Mouse (Mus musculus): Measurements from ENCODE around the gene Vezt. TPM values are rescaled to one million over a fixed set of nuclear protein-coding genes. Genes with fewer than 3 reads are reported as not detected.

Gene Vezt
- 29.7 and 33.7 TPM in 2 replicates for polyA plus RNA-seq (2014; fragmentation: Nextera tagmentation; extraction: Ambion mirVana)

GRCm38 (mm10) chr10:94035658-94036374, at the start of gene Vezt, which contains the start of gene Fgd6:
Gene Vezt, minus strand, starts transcription at chr10:94035817.
Gene Fgd6, plus strand, starts transcription at chr10:94036001.
- peaks cover 7% of the 10 kb centered on the region; the same call in 1 of the 2 replicates for H3K4me1 ChIP-seq (ENCODE audit: control insufficient read depth, insufficient read depth, low read length)
- H3K4me2 ChIP-seq (replicated peaks; ENCODE audit: low read depth, low read length): peak within 1 kb of the TSS; percentile 71
- WGBS: under 1% methylated on average over 74 of the region's 77 CpGs
- H3K9me3 ChIP-seq (ENCODE audit: control insufficient read depth, low read depth, low read length): no peaks in the 10 kb centered on the region
- peak within 1 kb of the TSS; percentile 74 for H3K27ac ChIP-seq (ENCODE audit: low read length)
- peaks cover 1% of the 10 kb centered on the region for H3K36me3 ChIP-seq (ENCODE audit: control insufficient read depth, insufficient read depth, low read length)
- peak; percentile 98 for ATAC-seq (ENCODE audit: insufficient number of reproducible peaks, insufficient read depth, low FRiP score, low read depth)
- no peaks in the 10 kb centered on the region for H3K27me3 ChIP-seq (ENCODE audit: control insufficient read depth, insufficient read depth, low read length)
- H3K4me3 ChIP-seq (ENCODE audit: low read depth, low read length): peak within 1 kb of the TSS; percentile 80
- H3K9ac ChIP-seq (replicated peaks; ENCODE audit: low read depth, low read length): peak within 1 kb of the TSS; percentile 64

DNA sequence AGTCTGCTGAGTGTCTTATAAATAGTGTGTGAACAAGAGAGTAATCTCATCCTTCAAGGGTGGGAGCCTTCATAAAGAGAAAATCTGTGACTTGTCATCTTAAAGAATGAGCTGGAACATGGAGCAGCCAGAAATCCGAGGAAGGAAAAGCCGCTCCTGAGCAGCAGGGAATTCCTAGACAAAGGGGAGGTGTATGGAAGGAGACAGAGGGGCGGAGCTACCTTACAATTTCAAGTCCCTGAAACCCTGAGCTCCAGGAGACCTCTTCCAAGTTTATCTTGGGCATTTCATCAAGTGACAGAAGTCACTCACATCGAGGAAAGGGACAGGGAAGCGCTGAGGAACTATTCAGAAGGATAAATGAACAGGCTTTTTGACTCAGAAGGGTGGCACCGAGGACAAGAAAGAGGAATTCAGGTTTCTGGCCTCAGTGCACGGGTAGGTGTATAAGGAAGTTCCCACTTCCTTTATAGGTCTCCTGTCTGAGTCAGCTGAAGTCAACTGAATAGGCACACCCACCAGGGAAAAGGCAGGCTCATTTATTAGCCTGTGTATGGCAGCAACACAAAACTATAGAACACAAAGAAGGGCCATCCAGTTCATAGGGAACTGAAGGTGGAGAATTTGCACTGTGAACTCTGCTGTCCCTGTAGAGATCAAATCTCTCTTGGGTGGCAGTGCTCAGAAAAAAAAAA, 46.6 kb upstream of the Vezt start:
- Histone ChIP-seq H3K36me3 (ENCODE audit: control insufficient read depth, insufficient read depth, low read length) (no peaks in the 10 kb centered on the region), H3K4me1 (ENCODE audit: control insufficient read depth, insufficient read depth, low read length) (no peaks in the 10 kb centered on the region; the same call in 1 of the 2 replicates), H3K27me3 (ENCODE audit: control insufficient read depth, insufficient read depth, low read length) (no peaks in the 10 kb centered on the region), H3K4me2 (replicated peaks; ENCODE audit: low read depth, low read length) (no peak overlapping the region), H3K4me3 (ENCODE audit: low read depth, low read length) (no peak overlapping the region), H3K9me3 (ENCODE audit: control insufficient read depth, low read depth, low read length) (no peaks in the 10 kb centered on the region), H3K9ac (replicated peaks; ENCODE audit: low read depth, low read length) (no peak overlapping the region), H3K27ac (ENCODE audit: low read length) (peak overlapping the region; percentile 59; the same call in 1 of the 2 replicates)
- ATAC-seq (ENCODE audit: insufficient number of reproducible peaks, insufficient read depth, low FRiP score, low read depth): no peak
- WGBS: 31% methylated on average over 7 of the region's 7 CpGs

DNA sequence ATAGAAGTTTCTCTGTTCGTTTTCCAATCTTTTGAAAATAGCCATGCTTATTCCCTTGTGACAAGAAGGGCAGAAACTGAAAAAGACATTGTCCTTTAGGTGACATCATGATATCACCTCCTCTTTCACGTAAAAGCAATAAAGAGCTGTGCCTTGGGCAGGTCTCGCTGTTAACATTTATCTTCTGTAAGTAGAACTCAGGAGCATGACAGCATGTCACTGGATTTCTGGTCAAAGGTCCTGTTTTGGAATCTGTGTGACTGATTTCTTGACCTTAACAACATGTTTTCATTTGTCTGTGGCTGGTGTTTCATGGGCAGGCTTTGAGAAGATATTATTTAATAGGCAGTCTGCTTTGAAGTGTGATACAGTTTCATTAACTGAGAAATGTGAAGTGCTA, 45.1 kb upstream of the Vezt start:
- Histone ChIP-seq H3K9me3 (ENCODE audit: control insufficient read depth, low read depth, low read length) (no peaks in the 10 kb centered on the region), H3K36me3 (ENCODE audit: control insufficient read depth, insufficient read depth, low read length) (no peaks in the 10 kb centered on the region), H3K4me1 (ENCODE audit: control insufficient read depth, insufficient read depth, low read length) (no peaks in the 10 kb centered on the region; the same call in 1 of the 2 replicates), H3K4me3 (ENCODE audit: low read depth, low read length) (no peak overlapping the region), H3K4me2 (replicated peaks; ENCODE audit: low read depth, low read length) (no peak overlapping the region), H3K27ac (ENCODE audit: low read length) (no peak overlapping the region), H3K9ac (replicated peaks; ENCODE audit: low read depth, low read length) (no peak overlapping the region), H3K27me3 (ENCODE audit: control insufficient read depth, insufficient read depth, low read length) (no peaks in the 10 kb centered on the region)
- WGBS: 64% methylated on average over 3 of the region's 3 CpGs
- ATAC-seq (ENCODE audit: insufficient number of reproducible peaks, insufficient read depth, low FRiP score, low read depth): no peak

GRCm38 (mm10) chr10:94076966-94077825, 41.6 kb upstream of the Vezt start:
- Histone ChIP-seq H3K27ac (ENCODE audit: low read length) (no peak overlapping the region), H3K4me2 (replicated peaks; ENCODE audit: low read depth, low read length) (no peak overlapping the region), H3K4me1 (ENCODE audit: control insufficient read depth, insufficient read depth, low read length) (peaks cover 15% of the 10 kb centered on the region), H3K9me3 (ENCODE audit: control insufficient read depth, low read depth, low read length) (no peaks in the 10 kb centered on the region), H3K27me3 (ENCODE audit: control insufficient read depth, insufficient read depth, low read length) (no peaks in the 10 kb centered on the region), H3K36me3 (ENCODE audit: control insufficient read depth, insufficient read depth, low read length) (no peaks in the 10 kb centered on the region), H3K9ac (replicated peaks; ENCODE audit: low read depth, low read length) (no peak overlapping the region), H3K4me3 (ENCODE audit: low read depth, low read length) (no peak overlapping the region)
- 88% methylated on average over 14 of the region's 14 CpGs for WGBS
- no peak for ATAC-seq (ENCODE audit: insufficient number of reproducible peaks, insufficient read depth, low FRiP score, low read depth)

DNA sequence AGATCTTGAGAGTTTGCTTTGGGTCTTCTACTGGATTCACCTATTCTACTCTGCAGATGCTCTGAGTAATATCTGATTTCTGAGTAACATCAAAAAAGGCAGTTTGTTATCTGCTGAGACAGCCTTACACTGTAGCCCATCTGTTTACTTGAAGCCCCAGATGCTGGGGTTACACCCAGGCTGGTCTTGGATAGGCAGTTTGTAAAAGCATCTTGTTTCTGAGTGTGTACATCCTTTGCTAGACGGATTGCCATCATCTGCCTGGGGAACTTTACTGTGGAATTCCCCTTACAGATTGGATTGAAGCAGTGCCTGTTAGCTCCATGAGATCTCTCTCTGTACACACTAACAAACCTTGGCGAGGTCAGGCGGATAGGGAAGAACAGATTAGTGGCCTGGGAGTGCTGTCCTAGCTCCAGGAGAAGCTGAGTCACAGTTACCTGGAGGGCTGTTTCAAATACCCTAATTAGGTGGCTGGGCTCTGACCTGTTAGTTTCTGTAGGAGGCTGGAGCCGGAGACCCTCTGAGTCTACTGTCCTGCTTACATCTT, 37.4 kb upstream of the Vezt start:
- H3K36me3 ChIP-seq (ENCODE audit: control insufficient read depth, insufficient read depth, low read length): no peaks in the 10 kb centered on the region
- H3K9ac ChIP-seq (replicated peaks; ENCODE audit: low read depth, low read length): no peak overlapping the region
- H3K27ac ChIP-seq (ENCODE audit: low read length): peak overlapping the region; percentile 66; the same call in 1 of the 2 replicates
- no peak overlapping the region for H3K4me2 ChIP-seq (replicated peaks; ENCODE audit: low read depth, low read length)
- H3K9me3 ChIP-seq (ENCODE audit: control insufficient read depth, low read depth, low read length): no peaks in the 10 kb centered on the region
- 41% methylated on average over 4 of the region's 4 CpGs for WGBS
- no peaks in the 10 kb centered on the region for H3K27me3 ChIP-seq (ENCODE audit: control insufficient read depth, insufficient read depth, low read length)
- ATAC-seq (ENCODE audit: insufficient number of reproducible peaks, insufficient read depth, low FRiP score, low read depth): peak; percentile 56; the same call in 1 of the 2 replicates
- peaks cover 17% of the 10 kb centered on the region for H3K4me1 ChIP-seq (ENCODE audit: control insufficient read depth, insufficient read depth, low read length)
- no peak overlapping the region for H3K4me3 ChIP-seq (ENCODE audit: low read depth, low read length)

GRCm38 (mm10) chr10:94072261-94072915, 36.8 kb upstream of the Vezt start:
- peak overlapping the region; percentile 66; the same call in 1 of the 2 replicates for H3K27ac ChIP-seq (ENCODE audit: low read length)
- H3K36me3 ChIP-seq (ENCODE audit: control insufficient read depth, insufficient read depth, low read length): no peaks in the 10 kb centered on the region
- H3K4me2 ChIP-seq (replicated peaks; ENCODE audit: low read depth, low read length): no peak overlapping the region
- peaks cover 17% of the 10 kb centered on the region for H3K4me1 ChIP-seq (ENCODE audit: control insufficient read depth, insufficient read depth, low read length)
- no peaks in the 10 kb centered on the region for H3K27me3 ChIP-seq (ENCODE audit: control insufficient read depth, insufficient read depth, low read length)
- H3K9me3 ChIP-seq (ENCODE audit: control insufficient read depth, low read depth, low read length): no peaks in the 10 kb centered on the region
- WGBS: 27% methylated on average over 10 of the region's 10 CpGs
- no peak overlapping the region for H3K9ac ChIP-seq (replicated peaks; ENCODE audit: low read depth, low read length)
- peak; percentile 33; the same call in 1 of the 2 replicates for ATAC-seq (ENCODE audit: insufficient number of reproducible peaks, insufficient read depth, low FRiP score, low read depth)
- no peak overlapping the region for H3K4me3 ChIP-seq (ENCODE audit: low read depth, low read length)

- Histone ChIP-seq H3K9ac (replicated peaks; ENCODE audit: low read depth, low read length) (no peak overlapping the region), H3K27ac (ENCODE audit: low read length) (peak overlapping the region; percentile 66; the same call in 1 of the 2 replicates), H3K9me3 (ENCODE audit: control insufficient read depth, low read depth, low read length) (no peaks in the 10 kb centered on the region), H3K36me3 (ENCODE audit: control insufficient read depth, insufficient read depth, low read length) (no peaks in the 10 kb centered on the region), H3K4me3 (ENCODE audit: low read depth, low read length) (no peak overlapping the region), H3K4me1 (ENCODE audit: control insufficient read depth, insufficient read depth, low read length) (peaks cover 17% of the 10 kb centered on the region), H3K27me3 (ENCODE audit: control insufficient read depth, insufficient read depth, low read length) (no peaks in the 10 kb centered on the region), H3K4me2 (replicated peaks; ENCODE audit: low read depth, low read length) (no peak overlapping the region)
- ATAC-seq (ENCODE audit: insufficient number of reproducible peaks, insufficient read depth, low FRiP score, low read depth): no peak
- WGBS: 70% methylated on average over 7 of the region's 7 CpGs
Observed at GRCm38 (mm10) chr10:94071641-94072040, 36.0 kb upstream of the Vezt start.

All from stomach, embryonic 14.5 days (tissue).